Mouse (Mus musculus) layer of hippocampus, postnatal 36 days (tissue): ENCODE measurements around the gene Cbll1. TPM values are rescaled to one million over a fixed set of nuclear protein-coding genes. Genes with fewer than 3 reads are reported as not detected.
A peak's percentile ranks its signal among the peaks of the same experiment; 100 is the strongest.
"Not testable (repeated sequence)": the region's sequence is repeated elsewhere in the genome, so short reads cannot be mapped to it uniquely, and the experiment has no call there.

Experiments
- DNase-seq, 2 experiments: peaks; one replicate each; pipeline ENCODE4 v3.0.0; 2022
- total RNA-seq, 2 experiments: library from RNA; stranded (reverse); gene quantifications; 2 replicates each; pipeline ENCODE4 v1.2.3; 2021

Cbll1 gene
- total RNA-seq, 2 experiments from 2014 or later = 25.3 to 27.6 TPM

- peak in 1 of 2 experiments; percentile 22 for DNase-seq
These were observed 491 bp downstream of the Cbll1 start for GRCm38 (mm10) chr12:31498936-31499313.

- DNase-seq = no peak
These were observed 13.0 kb downstream of the Cbll1 start for GRCm38 (mm10) chr12:31486431-31486830.

- DNase-seq = not testable (repeated sequence)
These were observed 21.2 kb downstream of the Cbll1 start for GRCm38 (mm10) chr12:31478182-31478581.

GRCm38 (mm10) chr12:31462615-31463014 is 36.8 kb downstream of the Cbll1 start:
- DNase-seq = no peak

- DNase-seq = no peak
These were observed 38.0 kb downstream of the Cbll1 start for GRCm38 (mm10) chr12:31461371-31461770.

GRCm38 (mm10) chr12:31460270-31460669 is 39.1 kb downstream of the Cbll1 start:
- DNase-seq = not testable (repeated sequence)

GRCm38 (mm10) chr12:31458474-31458873 is 40.9 kb downstream of the Cbll1 start:
- no peak for DNase-seq

GRCm38 (mm10) chr12:31456271-31456670 is 43.1 kb downstream of the Cbll1 start:
- no peak for DNase-seq

- DNase-seq = no peak
These were observed 50.1 kb downstream of the Cbll1 start for GRCm38 (mm10) chr12:31449341-31449740.

GRCm38 (mm10) chr12:31444827-31445226 is 54.6 kb downstream of the Cbll1 start:
- no peak for DNase-seq

GRCm38 (mm10) chr12:31444131-31444546 is 55.3 kb downstream of the Cbll1 start:
- no peak for DNase-seq

GRCm38 (mm10) chr12:31439612-31440011 is 59.8 kb downstream of the Cbll1 start:
- no peak for DNase-seq

- DNase-seq = no peak
These were observed 61.6 kb downstream of the Cbll1 start for GRCm38 (mm10) chr12:31437791-31438190.

Other genes starting within 250 kb of the Cbll1 start
- 10 to 100 TPM; 38.5 to 42.1 TPM for gene Lamb1, start 234.4 kb downstream of the Cbll1 start, total RNA-seq
- gene Dld, start 148.2 kb downstream of the Cbll1 start, total RNA-seq = 100 to 1,000 TPM; 108 to 114 TPM
- gene Slc26a3, start 108.7 kb downstream of the Cbll1 start, total RNA-seq = under 1 TPM; 0.18 to 0.52 TPM
- 10 to 100 TPM; 11.8 to 11.9 TPM for gene Slc26a4, start 60.4 kb upstream of the Cbll1 start, total RNA-seq
- 10 to 100 TPM; 35.1 to 42.4 TPM for gene Bcap29, start 135.0 kb upstream of the Cbll1 start, total RNA-seq
- 1 to 10 TPM; 8.1 to 8.6 TPM for gene Dus4l, start 155.2 kb upstream of the Cbll1 start, total RNA-seq
- 10 to 100 TPM; 60.4 to 62.2 TPM for gene Cog5, start 155.3 kb upstream of the Cbll1 start, total RNA-seq
- gene Gpr22, start 214.3 kb upstream of the Cbll1 start, total RNA-seq = 10 to 100 TPM; 75.5 to 82.0 TPM